Mouse (Mus musculus): ENCODE results near the gene Rab8a. TPM values are rescaled to one million over a fixed set of nuclear protein-coding genes. Genes with fewer than 3 reads are reported as not detected.

The Rab8a gene
- polyA plus RNA-seq, 1 experiment from 2014 or later: 86.7 TPM

Other genes starting within 250 kb of the Rab8a start
- gene Zfp961, start 210.2 kb upstream of the Rab8a start, polyA plus RNA-seq (2014; fragmentation: Nextera tagmentation; extraction: Ambion mirVana): 26.2 and 27.8 TPM in 2 replicates
- gene Cyp4f18, start 151.6 kb upstream of the Rab8a start, polyA plus RNA-seq (2014; fragmentation: Nextera tagmentation; extraction: Ambion mirVana): 0.12 and 0.23 TPM in 2 replicates
- not detected in 2 replicates for gene Olfr372, start 120.0 kb upstream of the Rab8a start, polyA plus RNA-seq (2014; fragmentation: Nextera tagmentation; extraction: Ambion mirVana)
- not detected in 2 replicates for gene Olfr373, start 78.0 kb upstream of the Rab8a start, polyA plus RNA-seq (2014; fragmentation: Nextera tagmentation; extraction: Ambion mirVana)
- gene Olfr374, start 54.2 kb upstream of the Rab8a start, polyA plus RNA-seq (2014; fragmentation: Nextera tagmentation; extraction: Ambion mirVana): 0.04 TPM in 1 of 2 replicates, not detected in the other
- gene Tpm4, start 26.2 kb upstream of the Rab8a start, polyA plus RNA-seq (2014; fragmentation: Nextera tagmentation; extraction: Ambion mirVana): 247 and 252 TPM in 2 replicates
- not detected in 2 replicates for gene Hsh2d, start 28.4 kb downstream of the Rab8a start, polyA plus RNA-seq (2014; fragmentation: Nextera tagmentation; extraction: Ambion mirVana)
- not detected in 2 replicates for gene Cib3, start 51.6 kb downstream of the Rab8a start, polyA plus RNA-seq (2014; fragmentation: Nextera tagmentation; extraction: Ambion mirVana)
- gene Gm11034, start 52.4 kb downstream of the Rab8a start, polyA plus RNA-seq (2014; fragmentation: Nextera tagmentation; extraction: Ambion mirVana): not detected in 2 replicates
- gene Fam32a, start 58.5 kb downstream of the Rab8a start, polyA plus RNA-seq (2014; fragmentation: Nextera tagmentation; extraction: Ambion mirVana): 87.4 and 92.9 TPM in 2 replicates
- 214 TPM in 2 replicates for gene Ap1m1, start 78.8 kb downstream of the Rab8a start, polyA plus RNA-seq (2014; fragmentation: Nextera tagmentation; extraction: Ambion mirVana)
- 24.8 and 31.0 TPM in 2 replicates for gene Gm10282, start 144.1 kb downstream of the Rab8a start, polyA plus RNA-seq (2014; fragmentation: Nextera tagmentation; extraction: Ambion mirVana)
- gene Klf2, start 157.8 kb downstream of the Rab8a start, polyA plus RNA-seq (2014; fragmentation: Nextera tagmentation; extraction: Ambion mirVana): 3.7 and 4.2 TPM in 2 replicates

Measured in forebrain, embryonic 14.5 days (tissue).